Mouse (Mus musculus) right cerebral cortex, postnatal 14 days (tissue): ENCODE data around the gene 4933430I17Rik.
A peak's percentile ranks its signal among the peaks of the same experiment; 100 is the strongest.
"Not testable (repeated sequence)": the region's sequence is repeated elsewhere in the genome, so short reads cannot be mapped to it uniquely, and the experiment has no call there.

Experiments used
- DNase-seq: peaks from one replicate; pipeline ENCODE4 v3.0.0; 2022

The 4933430I17Rik gene

GRCm38 (mm10) chr4:62557436-62557835 is 32.3 kb downstream of the 4933430I17Rik start:
- no peak for DNase-seq

DNA sequence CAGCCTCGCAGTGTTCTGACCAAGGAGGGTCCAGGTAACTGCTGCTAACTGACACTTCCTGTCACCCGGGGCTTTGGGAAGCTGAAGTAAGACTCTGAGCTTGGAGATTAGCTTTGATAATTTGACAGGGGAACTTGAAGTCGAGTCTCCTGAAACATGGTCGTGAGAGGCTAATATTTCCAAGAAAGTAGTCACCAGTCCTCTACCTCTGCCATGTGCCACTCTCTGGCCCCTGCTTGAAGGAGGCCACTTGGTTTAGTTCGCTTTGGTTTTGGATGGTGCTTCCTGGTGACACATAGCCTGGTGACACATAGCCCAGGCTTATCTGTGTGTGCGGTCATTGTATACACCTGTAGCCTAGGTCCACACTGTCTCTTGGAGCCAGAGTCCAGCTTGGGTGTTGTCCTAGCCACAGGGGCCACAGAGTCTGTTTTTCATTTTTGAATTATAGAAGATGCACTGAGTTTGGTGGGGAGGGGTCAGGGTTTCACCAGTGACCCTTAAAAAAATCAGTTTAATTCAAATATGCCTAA is 34.7 kb downstream of the 4933430I17Rik start, which contains the start of gene Rgs3:
TSS of gene Rgs3 (plus strand) at position 51 of the 533 bp plus-strand sequence.
- DNase-seq = no peak

GRCm38 (mm10) chr4:62560963-62561629 is 35.9 kb downstream of the 4933430I17Rik start:
- DNase-seq = peak; percentile 68

- DNase-seq = no peak
Measured at GRCm38 (mm10) chr4:62561630-62562001, 36.4 kb downstream of the 4933430I17Rik start.

DNA sequence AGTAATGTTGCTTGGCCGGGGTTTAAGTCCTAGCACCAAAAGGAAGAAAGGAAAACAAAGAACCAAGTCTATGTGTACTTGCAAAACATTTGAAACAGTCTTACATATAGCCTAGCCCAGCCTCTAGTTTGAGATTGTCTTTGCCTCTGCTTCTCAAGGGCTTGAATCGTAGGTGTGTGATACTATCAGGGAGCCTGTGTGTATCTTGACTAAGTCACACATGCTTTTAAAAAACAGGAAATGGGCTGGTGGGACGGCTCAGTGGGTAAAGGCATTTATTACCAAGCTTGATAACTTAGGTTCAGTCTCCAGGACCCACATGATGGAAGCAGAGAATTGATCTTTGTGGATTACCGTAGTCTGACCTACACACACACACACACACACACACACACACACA is 36.8 kb downstream of the 4933430I17Rik start:
- no peak for DNase-seq

DNA sequence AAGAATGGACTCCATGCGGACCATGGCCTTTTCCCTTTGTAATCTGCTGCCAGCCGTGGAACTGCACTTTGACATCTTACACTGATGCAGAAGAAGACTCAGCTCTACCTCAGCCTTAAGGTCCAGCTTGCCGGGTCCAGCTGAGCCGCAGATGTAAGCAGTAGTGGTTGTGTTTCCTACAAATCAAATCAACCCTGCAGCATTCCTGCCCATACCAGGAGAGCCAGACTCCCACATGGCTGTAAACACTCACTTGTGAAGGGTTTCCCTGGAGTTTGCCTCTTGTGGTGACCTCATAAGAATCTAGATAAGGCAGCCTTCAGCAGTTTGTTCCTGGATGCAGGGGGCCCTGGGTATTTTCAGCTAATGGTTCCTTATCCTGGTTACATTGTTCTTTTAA is 41.4 kb downstream of the 4933430I17Rik start:
- DNase-seq = no peak

DNA sequence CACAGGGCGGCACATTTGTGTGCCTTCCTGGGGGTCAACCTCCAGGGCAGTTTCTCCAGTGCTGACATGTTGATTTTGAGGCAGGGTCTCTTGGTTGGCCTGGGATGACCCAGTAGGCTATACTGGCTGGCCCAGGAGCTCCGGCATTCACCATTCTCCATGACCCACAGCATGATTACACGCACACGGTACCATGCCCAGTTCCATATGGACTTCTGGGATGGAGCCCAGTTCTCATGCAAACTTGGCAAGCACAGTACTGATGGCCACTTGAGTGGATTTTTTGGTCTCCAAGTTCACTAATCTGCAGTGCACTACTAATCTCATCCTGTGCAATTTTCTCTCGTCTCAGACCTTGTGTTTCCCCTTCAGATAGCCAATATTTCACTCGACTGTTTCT is 42.5 kb downstream of the 4933430I17Rik start:
- no peak for DNase-seq

- no peak for DNase-seq
Measured at GRCm38 (mm10) chr4:62568359-62568758, 43.2 kb downstream of the 4933430I17Rik start.

DNA sequence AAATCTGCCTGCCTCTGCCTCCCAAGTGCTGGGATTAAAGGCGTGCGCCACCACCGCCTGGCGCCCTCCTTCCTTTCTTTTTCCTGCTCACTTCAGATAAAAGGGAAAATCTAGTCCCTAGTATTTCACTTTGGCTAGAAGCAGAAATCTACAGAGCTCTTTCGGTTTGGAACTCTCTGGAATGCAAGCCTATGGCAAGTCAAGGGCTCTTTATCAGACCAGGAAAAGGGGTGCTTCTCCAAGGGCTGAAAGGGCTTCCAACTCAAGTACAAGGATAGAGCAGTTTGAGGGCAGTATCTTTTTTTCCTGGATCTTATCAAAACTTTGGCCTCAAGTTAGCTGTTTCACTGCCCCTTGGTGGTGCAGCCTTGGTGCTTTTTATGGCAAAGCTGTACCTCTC is 44.4 kb downstream of the 4933430I17Rik start:
- DNase-seq = no peak

DNA sequence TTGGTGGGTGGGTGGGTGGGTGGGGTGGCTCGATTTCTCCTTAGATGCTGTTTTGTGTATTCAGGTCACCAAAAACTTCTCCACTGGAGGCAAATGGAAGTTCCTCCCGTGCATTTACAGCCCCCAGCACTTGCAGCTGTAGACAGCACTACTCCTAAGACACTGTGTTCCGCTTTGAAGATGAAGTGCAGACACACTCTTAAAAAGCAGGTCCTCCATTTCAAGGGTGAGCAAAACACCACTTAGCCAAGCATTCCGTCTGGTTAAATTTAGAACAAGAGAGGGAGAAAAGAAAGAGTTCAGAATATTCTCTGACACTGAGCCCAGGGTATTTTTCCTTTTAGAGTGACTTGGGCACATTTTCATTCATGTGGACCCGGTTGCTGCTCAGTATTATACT is 44.9 kb downstream of the 4933430I17Rik start:
- no peak for DNase-seq

DNA sequence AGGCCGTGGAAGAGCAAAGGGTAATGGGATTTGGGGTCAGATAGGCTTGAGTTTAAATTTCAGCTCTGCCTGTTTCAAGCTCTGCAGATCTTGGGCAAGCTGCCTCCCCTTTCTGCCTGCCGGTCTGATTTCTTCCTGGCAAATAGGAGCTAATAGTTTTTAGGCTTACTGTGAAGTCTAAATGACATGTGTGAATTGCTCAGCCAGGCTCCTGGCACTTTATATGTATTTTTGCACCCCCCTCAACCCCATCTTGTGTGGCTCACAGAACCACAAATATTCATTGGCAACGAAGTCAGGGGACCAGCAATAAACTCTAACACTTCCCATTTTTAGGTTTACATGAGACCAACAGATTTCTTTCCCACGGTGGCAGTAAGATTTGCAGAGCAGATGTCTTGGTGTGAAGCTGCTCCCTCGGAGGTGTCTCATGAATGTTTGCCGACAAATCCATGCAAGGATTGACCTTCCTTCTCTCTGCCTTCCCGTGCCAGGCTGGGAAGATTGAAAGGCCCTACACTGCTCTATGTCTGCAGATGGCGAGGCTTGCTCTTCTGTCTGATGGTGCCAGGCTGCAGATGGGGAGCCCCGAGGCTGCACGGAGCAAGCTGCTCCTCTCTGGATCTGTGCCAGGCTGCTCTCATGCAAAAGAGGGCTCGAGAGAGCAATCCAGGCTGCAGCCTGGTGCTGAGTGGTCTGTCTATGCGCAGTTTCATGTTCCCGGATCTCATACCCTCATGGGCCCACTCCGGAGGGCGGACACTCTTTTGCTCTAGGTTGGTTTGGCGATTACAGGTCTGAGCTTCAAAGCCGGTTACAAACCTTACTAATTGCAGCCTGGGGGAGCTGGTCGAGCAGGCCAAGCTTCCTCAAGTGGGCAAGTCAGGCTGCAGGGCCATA is 57.4 kb downstream of the 4933430I17Rik start:
- DNase-seq = peak; percentile 77

DNA sequence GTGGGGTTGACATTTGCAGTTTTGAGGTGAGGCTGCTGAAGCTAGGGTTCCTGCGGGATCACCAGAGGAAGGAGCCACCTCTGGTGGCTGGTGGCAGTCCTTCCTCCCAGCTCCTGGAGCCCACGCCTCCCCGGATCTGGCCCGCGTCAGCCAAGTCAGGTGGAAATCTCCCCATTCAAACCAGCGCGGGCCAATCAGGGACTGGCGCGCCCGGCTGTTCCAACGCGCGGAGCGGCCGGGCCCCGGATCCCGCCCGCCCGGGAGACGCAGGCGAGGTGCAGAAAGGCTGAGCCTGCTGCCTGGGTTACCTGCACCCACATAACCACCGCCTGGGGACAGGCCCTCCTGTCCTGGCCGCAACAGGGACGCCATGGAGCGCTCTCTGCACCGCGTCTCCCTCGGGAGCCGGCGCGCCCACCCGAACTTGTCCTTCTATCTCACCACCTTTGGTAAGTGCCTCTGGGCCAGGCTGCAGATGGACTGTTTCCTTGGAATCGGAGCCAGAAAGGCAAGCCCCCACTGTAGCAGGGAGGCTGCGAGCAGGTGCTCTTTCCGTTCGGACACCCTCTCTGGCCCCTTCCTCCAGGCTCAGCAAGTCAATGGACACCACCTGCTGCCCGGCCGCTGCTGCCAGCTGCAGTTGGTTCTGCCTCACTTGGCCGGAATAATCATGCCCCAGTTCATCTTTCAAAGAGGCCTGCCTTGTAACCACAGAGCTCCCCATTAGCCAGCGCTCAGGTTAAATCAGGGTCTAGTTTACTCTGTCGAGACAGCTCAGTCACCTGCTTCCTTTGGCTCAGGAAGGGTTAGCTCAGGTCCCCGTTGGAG is 58.3 kb downstream of the 4933430I17Rik start:
- peak; percentile 37 for DNase-seq

DNA sequence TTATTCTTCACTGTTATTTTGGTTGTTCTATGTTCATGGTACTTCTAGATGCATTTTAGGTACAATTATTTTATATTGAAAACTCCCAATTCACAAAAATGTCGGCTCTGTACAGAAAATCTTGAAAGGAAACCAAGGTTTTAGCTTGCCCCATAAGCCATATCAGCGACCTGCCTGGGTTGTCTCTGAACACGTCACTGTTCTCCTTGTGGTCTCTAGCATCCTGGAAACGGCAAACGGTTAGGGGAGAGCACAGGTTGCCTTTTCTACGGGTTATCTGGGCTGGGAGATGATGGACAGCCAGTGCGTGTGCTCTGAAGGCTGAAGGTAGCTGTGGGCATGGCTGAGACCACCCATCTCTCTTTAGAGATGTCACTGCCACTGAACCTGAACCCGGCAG is 61.9 kb downstream of the 4933430I17Rik start:
- no peak for DNase-seq

DNA sequence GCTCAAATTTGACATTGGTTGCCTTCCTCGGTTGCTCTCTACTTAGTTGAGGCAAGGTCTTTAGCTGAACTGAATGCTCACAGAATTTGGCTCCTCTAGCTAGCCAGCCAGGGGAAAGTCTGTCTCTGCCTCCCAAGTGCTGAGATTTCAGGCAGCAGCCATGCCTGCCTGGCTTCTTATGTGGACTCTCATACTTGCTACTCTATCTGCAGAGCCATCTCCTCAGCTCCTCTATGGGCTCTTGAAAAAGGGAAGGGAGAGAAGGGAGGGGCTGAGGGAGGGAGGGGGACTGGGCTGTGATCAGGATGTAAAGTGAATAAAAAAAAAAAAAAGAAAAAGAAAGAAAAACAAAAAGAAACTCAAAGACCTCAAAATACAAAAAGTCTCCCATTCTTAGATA is 65.7 kb downstream of the 4933430I17Rik start:
- no peak for DNase-seq

DNA sequence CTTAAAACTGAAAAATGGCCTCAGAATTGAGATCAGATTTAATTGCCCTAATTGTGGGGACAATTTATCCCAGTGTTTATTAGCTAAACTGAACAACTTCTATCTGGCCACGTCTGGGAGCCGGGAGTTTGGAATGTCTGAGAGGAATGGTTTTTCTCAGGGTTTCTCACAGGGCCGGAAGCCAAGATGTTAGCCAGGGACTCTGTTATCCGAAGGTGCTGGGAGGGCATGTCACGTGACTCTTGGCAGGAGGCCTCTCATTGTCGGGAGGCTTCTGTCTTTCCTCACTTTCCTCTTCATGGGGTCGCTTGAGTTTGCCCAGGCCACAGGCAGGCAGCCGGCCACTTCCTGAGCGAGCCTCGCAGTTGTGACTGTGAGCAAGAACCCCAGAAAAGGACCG is 66.2 kb downstream of the 4933430I17Rik start:
- DNase-seq = no peak

DNA sequence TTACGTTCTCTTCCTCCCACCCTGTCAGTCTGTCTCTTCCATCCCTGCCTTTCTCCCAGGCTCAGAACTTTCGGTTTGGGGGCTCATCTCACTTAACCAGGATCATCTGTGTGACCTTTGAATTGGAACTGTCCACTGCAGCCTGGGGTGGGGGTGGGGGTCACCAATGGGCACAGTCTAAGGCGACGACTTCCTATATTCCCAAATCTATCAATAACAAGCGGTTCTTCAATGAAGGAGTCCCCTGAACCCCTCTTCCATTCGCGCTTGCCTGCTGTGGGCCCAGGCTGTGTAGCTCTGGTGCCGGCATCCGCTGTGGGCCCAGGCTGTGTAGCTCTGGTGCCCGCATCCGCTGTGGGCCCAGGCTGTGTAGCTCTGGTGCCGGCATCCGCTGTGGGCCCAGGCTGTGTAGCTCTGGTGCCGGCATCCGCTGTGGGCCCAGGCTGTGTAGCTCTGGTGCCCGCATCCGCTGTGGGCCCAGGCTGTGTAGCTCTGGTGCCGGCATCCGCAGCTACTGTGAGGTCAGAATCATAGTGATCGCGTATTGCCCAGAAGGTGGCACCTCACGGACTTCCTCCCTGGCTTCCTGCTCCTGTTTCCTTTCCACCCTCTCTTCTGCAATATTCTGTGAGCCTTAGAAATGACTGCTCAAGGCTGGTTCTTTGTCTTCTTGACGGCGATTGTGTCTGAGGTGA is 68.5 kb downstream of the 4933430I17Rik start:
- not testable (repeated sequence) for DNase-seq

DNA sequence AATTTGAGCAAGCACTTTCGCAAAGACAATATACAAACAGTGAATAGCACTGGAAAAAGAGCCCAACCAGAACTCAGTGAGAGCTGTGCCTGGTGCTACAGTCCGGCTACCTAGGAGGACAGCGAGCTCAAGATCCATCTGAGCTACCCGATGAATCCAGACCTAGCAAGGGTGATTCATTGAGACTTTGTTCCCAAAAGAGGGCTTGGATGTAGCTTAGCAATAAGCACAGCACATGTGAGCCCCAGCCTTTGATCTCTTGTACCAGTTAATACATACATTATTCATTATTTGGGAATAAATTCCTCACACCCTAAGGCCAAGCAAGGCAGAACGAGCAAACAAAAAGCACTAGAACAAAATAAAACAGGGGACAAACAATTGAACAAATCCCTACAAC is 69.3 kb downstream of the 4933430I17Rik start:
- no peak for DNase-seq

DNA sequence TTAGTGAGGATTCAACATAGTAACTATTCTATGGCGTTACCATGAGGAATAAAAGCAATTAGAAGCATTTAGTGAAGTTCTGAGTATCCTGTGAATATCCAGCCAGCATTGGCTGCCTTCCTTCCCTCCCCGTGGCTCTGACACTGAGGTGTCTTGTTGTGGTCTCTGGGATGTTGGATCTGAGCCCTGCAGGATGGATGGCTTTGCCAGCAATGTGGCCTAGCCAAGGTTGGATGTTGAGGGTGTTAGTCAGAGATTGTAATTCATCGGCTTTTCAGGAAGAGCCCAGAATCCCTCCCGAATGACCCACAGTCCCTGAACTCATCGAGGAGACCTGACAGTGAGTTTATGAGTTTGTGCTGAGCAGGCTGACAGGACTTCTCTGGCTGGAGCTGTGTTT is 70.9 kb downstream of the 4933430I17Rik start:
- no peak for DNase-seq
